Mouse (Mus musculus): ENCODE measurements around the gene Caprin2. TPM values are rescaled to one million over a fixed set of nuclear protein-coding genes. Genes with fewer than 3 reads are reported as not detected.
"Not testable (repeated sequence)": the region's sequence is repeated elsewhere in the genome, so short reads cannot be mapped to it uniquely, and the experiment has no call there.

Gene Caprin2
- total and polyA plus RNA-seq, 3 experiments, result 5.9 to 6.4 TPM; not detected in 1

DNA sequence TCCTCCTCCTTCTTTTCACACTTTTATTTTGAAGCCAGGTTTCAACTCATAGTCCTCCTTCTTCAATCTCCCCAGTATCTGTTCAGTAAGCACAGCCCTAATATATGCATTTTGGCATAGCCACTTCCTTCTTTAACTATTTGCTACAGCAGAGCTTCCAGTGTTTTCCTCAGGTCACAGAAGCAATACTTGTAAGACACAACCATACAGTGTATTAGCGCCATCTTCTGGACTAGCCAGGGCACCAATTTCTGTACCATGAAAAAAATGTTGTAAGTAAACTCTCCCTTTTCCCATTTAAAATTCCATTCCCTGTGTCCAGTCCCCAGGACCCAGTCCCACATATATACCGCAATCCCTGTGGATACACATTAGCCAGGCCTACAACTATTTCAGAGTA is 17.9 kb upstream of the Caprin2 start:
- Histone ChIP-seq H3K4me1 (ENCODE audit: control insufficient read depth in 1 of 2, insufficient read depth in 2 of 2, low read length in 2 of 2) (peaks cover 9 to 11% of the 10 kb centered on the region in 2 experiments; a peak in 3 of 4 replicates), H3K4me3 (ENCODE audit: control insufficient read depth in 1 of 2, insufficient read depth in 1 of 2, low read depth in 2 of 2, low read length in 2 of 2) (no peak overlapping the region), H3K79me2 (ENCODE audit: control insufficient read depth, insufficient read depth, low read length, poor library complexity) (no peaks in the 10 kb centered on the region), H3K9ac (ENCODE audit: control insufficient read depth, low read depth, low read length, poor library complexity, severe bottlenecking) (no peak overlapping the region), H3K36me3 (ENCODE audit: control insufficient read depth in 1 of 2, insufficient read depth in 2 of 2, low read length in 2 of 2) (peaks cover 0 to 9% of the 10 kb centered on the region in 2 experiments; a peak in 2 of 4 replicates), H3K27ac (ENCODE audit: control insufficient read depth, low read depth, low read length) (no peak overlapping the region), H3K27me3 (ENCODE audit: control insufficient read depth in 1 of 2, insufficient read depth in 2 of 2, low read length in 2 of 2) (no peaks in the 10 kb centered on the region), H3K9me3 (replicated peaks; ENCODE audit: insufficient read depth, low read length) (no peaks in the 10 kb centered on the region)
- peak; percentile 89 for DNase-seq (ENCODE audit: low read depth, low spot score)
- no peak for TF ChIP-seq MYC (IDR thresholded peaks at IDR 0.05; ENCODE audit: low read depth, low read length)
- TF ChIP-seq CHD2 (IDR thresholded peaks at IDR 0.05; ENCODE audit: low read length), result no peak
- TF ChIP-seq MAX (IDR thresholded peaks at IDR 0.05; ENCODE audit: low read length), result no peak
- TF ChIP-seq E2F4 (IDR thresholded peaks at IDR 0.05; ENCODE audit: borderline replicate concordance, low read depth, low read length), result no peak
- peak; percentile 85 for TF ChIP-seq ZNF384 (IDR thresholded peaks at IDR 0.05; ENCODE audit: low read depth, low read length)
- TF ChIP-seq GATA1 (IDR thresholded peaks at IDR 0.05; ENCODE audit: low read depth, low read length), result 0 out of 2 replicates have a peak, but pooled peaks have one; percentile 10
- TF ChIP-seq MEF2A (IDR thresholded peaks at IDR 0.05; ENCODE audit: extremely low read depth, insufficient replicate concordance, low read depth, low read length, poor library complexity, severe bottlenecking), result no peak
- no peak for TF ChIP-seq USF1 (IDR thresholded peaks at IDR 0.05; ENCODE audit: low read depth, low read length)
- TF ChIP-seq CHD1 (IDR thresholded peaks at IDR 0.05; ENCODE audit: low read depth, low read length), result no peak
- TF ChIP-seq SMC3 (IDR thresholded peaks at IDR 0.05; ENCODE audit: low read depth, low read length), result peak; percentile 90
- TF ChIP-seq ZC3H11A (IDR thresholded peaks at IDR 0.05; ENCODE audit: low read depth, low read length), result peak; percentile 89
- TF ChIP-seq SIN3A (IDR thresholded peaks at IDR 0.05; ENCODE audit: low read length), result peak; percentile 46
- no peak for TF ChIP-seq MAFK (IDR thresholded peaks at IDR 0.05; ENCODE audit: borderline replicate concordance, low read depth, low read length)
- TF ChIP-seq RAD21 (IDR thresholded peaks at IDR 0.05; ENCODE audit: low read depth, low read length), result peak; percentile 99
- no peak for TF ChIP-seq MXI1 (IDR thresholded peaks at IDR 0.05; ENCODE audit: low read depth, low read length)
- peak in 1 of 2 experiments; percentile 5; a peak in 2 of 4 replicates for TF ChIP-seq EP300 (IDR thresholded peaks at IDR 0.05; ENCODE audit: low read depth in 1 of 2, low read length in 2 of 2)
- TF ChIP-seq CTCF (IDR thresholded peaks at IDR 0.05 in 2 of 3, conservative IDR thresholded peaks at IDR 0.05 in 1 of 3; ENCODE audit: control insufficient read depth in 1 of 3, insufficient read depth in 1 of 3, low read depth in 2 of 3, low read length in 3 of 3, poor library complexity in 1 of 3, severe bottlenecking in 1 of 3), result peak; percentile 42 to 94 (median 82); a peak in 5 of 6 replicates
- TF ChIP-seq ELF1 (IDR thresholded peaks at IDR 0.05; ENCODE audit: low read depth, low read length), result peak; percentile 56; the same call in 1 of the 2 replicates

DNA sequence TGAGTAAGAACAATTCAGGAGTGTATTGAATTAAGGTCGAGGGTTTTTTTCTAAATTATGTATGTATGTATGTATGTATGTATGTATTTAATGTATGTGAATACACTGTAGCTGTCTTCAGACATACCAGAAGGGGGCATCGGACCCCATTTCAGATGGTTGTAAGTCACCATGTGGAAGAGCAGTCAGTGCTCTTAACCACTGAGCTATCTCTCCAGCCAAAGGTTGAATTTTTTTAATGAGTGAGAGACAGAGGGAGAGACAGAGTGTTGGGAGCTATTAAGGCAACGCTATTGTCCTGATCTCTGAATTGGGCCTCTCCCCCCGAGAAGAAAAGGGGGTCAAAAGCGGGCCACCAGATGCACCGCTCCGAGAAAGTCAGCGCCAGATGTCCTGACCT is 15.9 kb upstream of the Caprin2 start:
- H3K27ac ChIP-seq (ENCODE audit: control insufficient read depth, low read depth, low read length); H3K79me2 ChIP-seq (ENCODE audit: control insufficient read depth, insufficient read depth, low read length, poor library complexity); H3K9me3 ChIP-seq (replicated peaks; ENCODE audit: insufficient read depth, low read length); H3K9ac ChIP-seq (ENCODE audit: control insufficient read depth, low read depth, low read length, poor library complexity, severe bottlenecking); H3K36me3 ChIP-seq (ENCODE audit: control insufficient read depth in 1 of 2, insufficient read depth in 2 of 2, low read length in 2 of 2); H3K27me3 ChIP-seq (ENCODE audit: control insufficient read depth in 1 of 2, insufficient read depth in 2 of 2, low read length in 2 of 2): not testable (repeated sequence)
- Histone ChIP-seq H3K4me1 (ENCODE audit: control insufficient read depth in 1 of 2, insufficient read depth in 2 of 2, low read length in 2 of 2) (peaks cover 9 to 11% of the 10 kb centered on the region in 2 experiments; a peak in 3 of 4 replicates), H3K4me3 (ENCODE audit: control insufficient read depth in 1 of 2, insufficient read depth in 1 of 2, low read depth in 2 of 2, low read length in 2 of 2) (peak overlapping the region in 1 of 2 experiments; percentile 27; a peak in 1 of 4 replicates)
- DNase-seq (ENCODE audit: low read depth, low spot score), result peak; percentile 58
- TF ChIP-seq TAL1 (IDR thresholded peaks at IDR 0.05; ENCODE audit: low read length), result 0 out of 2 replicates have a peak, but pooled peaks have one; percentile 6
